Mouse (Mus musculus): ENCODE data around the gene Gm49337. TPM values are rescaled to one million over a fixed set of nuclear protein-coding genes. Genes with fewer than 3 reads are reported as not detected.

Gm49337 gene
- total RNA-seq, 2 experiments from 2014 or later: 1.7 TPM; not detected in 1

DNA sequence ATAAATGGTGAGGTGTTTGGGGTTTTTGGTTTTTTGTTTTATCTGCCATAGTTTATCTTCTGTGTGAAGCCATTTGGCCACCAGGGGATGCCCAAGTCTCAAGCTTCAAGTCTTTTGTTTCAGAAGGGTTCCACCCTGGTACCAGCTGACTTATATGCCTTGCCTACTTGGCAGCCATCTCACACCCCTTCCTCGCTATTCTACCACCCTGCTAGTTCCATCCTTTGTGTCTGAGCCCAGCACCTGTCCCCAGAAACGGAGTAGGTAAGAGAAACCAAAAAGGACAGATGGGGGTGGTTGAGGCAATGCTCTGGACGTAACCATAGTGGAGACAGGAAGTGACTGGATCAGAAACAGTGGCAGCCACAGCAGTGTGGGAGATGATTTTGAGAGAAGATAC is 13.3 kb upstream of the Gm49337 start:
- intact Hi-C loops (cut with DNase I): loop anchor here (5.0 to 10.0 kb wide), 2 partner anchors 395 to 437 kb away; partner anchors contain the start of genes Ccdc17, Gpbp1l1 and Tmem69
- DNase-seq (ENCODE audit: low spot score in 2 of 2): peak; percentile 50 to 57

- peak; percentile 81 to 88 for DNase-seq (ENCODE audit: low spot score in 2 of 2)
- intact Hi-C loops (cut with DNase I): loop anchor here (5.0 to 10.0 kb wide), 2 partner anchors 394 to 437 kb away; partner anchors contain the start of genes Ccdc17, Gpbp1l1 and Tmem69
Observed at GRCm38 (mm10) chr4:116160769-116161168, 12.4 kb upstream of the Gm49337 start.

DNA sequence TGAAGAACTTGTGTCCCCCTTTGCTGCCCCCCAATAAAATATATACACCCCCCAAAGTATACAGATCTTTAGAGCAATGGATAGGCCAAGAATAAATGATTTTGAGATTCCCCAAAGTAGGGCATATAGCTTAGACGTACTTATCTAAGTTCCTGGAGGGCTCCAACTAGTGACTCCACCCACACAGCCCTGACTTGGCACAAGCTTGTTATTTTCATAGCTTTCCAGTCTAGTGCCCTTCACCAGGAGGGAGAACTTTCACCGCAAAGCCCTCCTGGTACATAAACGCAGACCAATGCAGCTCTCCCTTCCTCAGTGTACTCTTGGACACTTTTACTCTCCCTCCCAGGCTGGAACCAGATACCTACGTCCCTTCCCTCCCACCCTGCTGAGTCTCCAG is 11.0 kb upstream of the Gm49337 start:
- no peak for DNase-seq (ENCODE audit: low spot score in 2 of 2)
- intact Hi-C loops (cut with DNase I): loop anchor here (5.0 to 10.0 kb wide), 2 partner anchors 393 to 435 kb away; partner anchors contain the start of genes Ccdc17, Gpbp1l1 and Tmem69

DNA sequence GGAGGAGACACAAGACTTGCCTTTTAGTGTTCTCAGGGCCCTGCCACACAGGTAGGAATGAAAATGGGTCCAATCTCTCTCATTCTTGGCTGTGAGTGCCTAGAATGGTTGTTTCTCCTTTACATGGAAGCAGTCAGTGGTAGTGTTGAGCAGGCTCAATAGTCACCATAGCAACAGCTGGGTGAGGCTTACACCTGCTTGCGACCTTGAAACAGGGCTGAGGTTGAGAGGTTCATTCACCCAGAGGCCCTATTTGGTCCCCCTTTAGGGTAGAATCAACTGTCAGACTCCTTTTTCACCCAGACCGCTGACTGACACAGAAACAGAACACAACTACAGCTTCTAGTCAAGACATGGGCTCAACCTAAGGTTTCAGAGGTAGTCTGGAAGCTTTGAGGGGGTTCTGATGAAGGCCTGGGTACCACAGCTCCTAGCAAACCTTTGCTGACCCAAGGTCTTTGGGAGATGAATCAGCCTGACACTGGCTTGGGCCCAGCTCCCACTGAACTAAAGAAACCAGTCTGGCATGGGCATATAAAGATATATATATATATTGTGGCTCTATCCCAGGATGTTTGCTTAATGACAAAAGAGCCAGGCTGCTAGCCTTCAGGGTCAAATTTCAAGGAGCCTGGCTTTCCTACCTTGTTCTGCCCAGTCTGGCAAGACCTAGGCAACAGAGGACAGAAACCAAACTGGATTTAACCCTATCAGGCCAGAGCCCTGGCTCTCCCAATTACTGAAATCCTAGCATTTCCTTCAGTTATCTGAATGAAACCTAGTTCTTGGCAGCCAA is 8.2 kb upstream of the Gm49337 start:
- intact Hi-C loops (cut with DNase I): loop anchor here (5.0 to 10.0 kb wide), 2 partner anchors 390 to 432 kb away; partner anchors contain the start of genes Ccdc17, Gpbp1l1 and Tmem69
- no peak for DNase-seq (ENCODE audit: low spot score in 2 of 2)

- no peak for DNase-seq (ENCODE audit: low spot score in 2 of 2)
- intact Hi-C loops (cut with DNase I): loop anchor here (10.0 kb wide), 1 partner anchor 389 kb away; the partner anchor contains the start of genes Gpbp1l1 and Tmem69
Observed at GRCm38 (mm10) chr4:116165708-116166407, 7.3 kb upstream of the Gm49337 start.

DNA sequence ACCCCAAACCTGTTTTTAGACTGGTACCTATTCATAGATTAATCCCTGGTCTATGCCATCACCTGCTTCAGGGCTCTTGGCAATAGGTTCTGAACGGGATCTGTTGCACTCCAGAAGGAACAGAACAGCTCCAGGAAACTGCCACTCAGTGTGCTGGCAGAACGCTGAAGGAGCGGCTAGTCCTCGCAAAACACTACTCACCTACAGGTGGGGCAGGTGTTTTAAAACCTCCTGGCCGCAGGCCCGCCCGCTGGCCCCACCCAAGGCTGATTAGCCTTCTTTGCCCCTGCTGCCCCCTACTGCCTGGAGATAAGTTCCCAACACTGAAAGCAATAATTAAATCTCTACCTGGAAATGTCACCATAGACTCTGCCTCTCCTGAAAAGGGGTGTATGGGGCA is 5.8 kb upstream of the Gm49337 start, which contains the start of gene Tspan1:
Gene Tspan1, minus strand, starts transcription at position 198 of the 400 bp plus-strand sequence.
- intact Hi-C loops (cut with DNase I): loop anchor here (10.0 kb wide), 1 partner anchor 387 kb away; the partner anchor contains the start of genes Gpbp1l1 and Tmem69
- no peak for DNase-seq (ENCODE audit: low spot score in 2 of 2)

GRCm38 (mm10) chr4:116168617-116169352 is 4.4 kb upstream of the Gm49337 start:
- DNase-seq (ENCODE audit: low spot score in 2 of 2): peak; percentile 64 to 69
- intact Hi-C loops (cut with DNase I): loop anchor here (2.0 to 10.0 kb wide), 2 partner anchors 114 to 386 kb away; partner anchors contain the start of genes Gpbp1l1 and Tmem69

DNA sequence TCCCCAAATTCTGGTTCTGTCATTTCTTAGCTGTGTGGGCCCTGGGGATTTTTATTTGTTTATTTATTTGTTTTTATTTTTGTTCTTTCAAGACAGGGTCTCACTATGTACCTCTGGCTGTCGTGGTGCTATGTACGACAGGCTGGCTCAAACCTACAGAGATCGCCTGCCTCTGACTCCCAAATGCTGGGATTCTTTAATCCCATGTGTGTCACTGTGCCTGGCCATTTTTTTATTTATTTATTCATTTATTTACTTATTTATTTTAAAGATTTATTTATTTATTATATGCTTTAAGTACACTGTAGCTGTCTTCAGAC is 3.9 kb upstream of the Gm49337 start:
- no peak for DNase-seq (ENCODE audit: low spot score in 2 of 2)
- intact Hi-C loops (cut with DNase I): loop anchor here (2.0 to 10.0 kb wide), 2 partner anchors 113 to 385 kb away; partner anchors contain the start of genes Gpbp1l1 and Tmem69

DNA sequence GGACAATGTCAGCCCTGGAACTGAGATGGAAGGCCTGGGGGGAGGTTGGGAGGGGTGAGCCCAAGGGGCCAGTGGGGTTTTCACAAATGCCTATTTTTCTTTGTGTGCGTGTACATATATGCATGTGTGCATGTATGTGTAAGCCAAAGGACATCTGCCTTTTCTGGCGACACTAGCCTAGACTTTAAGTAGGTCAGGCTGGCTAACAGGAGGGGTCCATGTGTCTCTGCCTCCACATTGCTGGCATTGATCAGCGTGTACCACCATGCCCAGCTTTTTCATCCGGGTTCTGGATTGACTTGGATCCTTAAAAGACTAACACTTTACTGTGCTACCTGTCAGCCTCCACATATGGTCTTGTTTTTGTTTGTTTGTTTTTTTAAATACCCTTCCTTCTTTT is 568 bp downstream of the Gm49337 start:
- no peak for DNase-seq (ENCODE audit: low spot score in 2 of 2)
- intact Hi-C loops (cut with DNase I): no loop called here

- DNase-seq (ENCODE audit: low spot score in 2 of 2): no peak
- intact Hi-C loops (cut with DNase I): no loop called here
Observed at GRCm38 (mm10) chr4:116174466-116175116, 1.4 kb downstream of the Gm49337 start.

- intact Hi-C loops (cut with DNase I): no loop called here
- no peak for DNase-seq (ENCODE audit: low spot score in 2 of 2)
Observed at GRCm38 (mm10) chr4:116175136-116175535, 2.0 kb downstream of the Gm49337 start.

- intact Hi-C loops (cut with DNase I): loop anchor here (1.0 kb wide), 1 partner anchor 45 kb away; the partner anchor contains the start of gene Pik3r3
- DNase-seq (ENCODE audit: low spot score in 2 of 2): peak; percentile 72 to 73
Observed at GRCm38 (mm10) chr4:116175711-116176542, 2.7 kb downstream of the Gm49337 start.

GRCm38 (mm10) chr4:116176543-116176988 is 3.4 kb downstream of the Gm49337 start:
- intact Hi-C loops (cut with DNase I): loop anchor here (1.0 kb wide), 1 partner anchor 45 kb away; the partner anchor contains the start of gene Pik3r3
- DNase-seq (ENCODE audit: low spot score in 2 of 2): peak; percentile 71 to 86

GRCm38 (mm10) chr4:116177140-116177539 is 4.0 kb downstream of the Gm49337 start:
- no peak for DNase-seq (ENCODE audit: low spot score in 2 of 2)
- intact Hi-C loops (cut with DNase I): no loop called here

- intact Hi-C loops (cut with DNase I): no loop called here
- DNase-seq (ENCODE audit: low spot score in 2 of 2): no peak
Observed at GRCm38 (mm10) chr4:116182079-116182478, 8.9 kb downstream of the Gm49337 start.

DNA sequence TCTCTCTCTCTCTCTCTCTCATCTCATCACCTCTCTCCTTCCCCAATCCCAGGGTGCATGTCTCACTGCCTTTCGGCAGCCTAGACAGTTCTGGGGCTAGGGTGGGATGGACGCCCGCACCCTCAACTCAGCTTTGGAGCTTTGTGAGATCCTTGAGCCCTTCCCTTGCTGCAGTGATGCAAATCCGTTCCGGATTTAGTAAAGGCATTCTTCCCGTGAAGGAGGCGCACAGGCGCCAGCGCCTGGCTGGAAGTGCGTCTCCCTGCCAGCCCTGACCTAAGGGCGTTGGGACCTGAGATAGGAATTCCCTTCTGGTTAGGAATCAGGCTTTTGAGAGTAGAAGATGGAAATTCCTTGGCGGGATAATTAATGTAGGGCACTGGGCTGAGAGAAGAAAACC is 9.6 kb downstream of the Gm49337 start:
- intact Hi-C loops (cut with DNase I): no loop called here
- DNase-seq (ENCODE audit: low spot score in 2 of 2): peak in 1 of 2 experiments; percentile 52

GRCm38 (mm10) chr4:116185083-116185482 is 11.9 kb downstream of the Gm49337 start:
- intact Hi-C loops (cut with DNase I): no loop called here
- no peak for DNase-seq (ENCODE audit: low spot score in 2 of 2)

DNA sequence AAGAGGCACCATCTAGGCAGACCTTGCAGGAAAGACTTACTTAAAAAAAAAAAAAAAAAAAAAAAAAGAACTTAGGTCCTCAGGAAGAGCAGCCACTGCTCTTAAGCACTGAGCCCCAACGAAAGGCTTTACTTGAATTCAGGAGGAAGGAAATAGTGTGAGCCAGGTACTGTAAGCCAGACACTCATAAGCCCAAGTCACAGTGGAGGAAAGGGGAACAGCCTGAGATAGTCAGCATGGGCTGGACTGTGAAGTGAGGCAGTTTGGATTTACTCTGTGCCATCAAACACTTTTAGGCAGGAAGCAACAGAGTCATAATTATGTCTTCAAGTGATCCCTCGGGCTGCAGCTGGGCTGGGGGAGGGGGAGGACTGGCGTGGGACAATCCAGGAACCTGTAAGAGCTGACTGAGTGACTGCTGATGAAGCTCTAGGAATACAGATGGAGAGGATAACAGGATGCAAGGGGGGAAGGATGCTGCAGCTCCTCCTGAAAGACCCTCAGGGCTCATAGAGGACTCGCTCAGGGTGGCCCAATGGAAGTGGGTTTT is 19.2 kb downstream of the Gm49337 start:
- no peak for DNase-seq (ENCODE audit: low spot score in 2 of 2)
- intact Hi-C loops (cut with DNase I): no loop called here

Data from left cerebral cortex, postnatal 36 days (tissue).